20 mouse cellular contexts compared by ENCODE assay signal in genomic region chr10:88374984-88375383, GRCm38 (mm10). TPM values are rescaled to one million over a fixed set of nuclear protein-coding genes. Genes with fewer than 3 reads are reported as not detected.
DNase-seq lines count a peak whose midpoint lies in the region; ATAC-seq and TF ChIP-seq lines count a peak whose summit lies in the region.
"Had no signal": no experiment of that assay in that cellular context is flagged by ENCODE, and none has a peak within 500 bp of the region (broad histone marks: within the 10 kb centered on the region; RNA-seq: fewer than 3 reads in every experiment).

No protein-coding gene starts in this region.

- H3K27ac ChIP-seq in heart, embryonic 12.5 days (ENCODE audit: poor library complexity, severe bottlenecking): no peak overlapping the region
- no peak overlapping the region for H3K27ac ChIP-seq in intestine, postnatal 0 days (ENCODE audit: low read depth, low read length)
- no peak overlapping the region for H3K27ac ChIP-seq in intestine, embryonic 16.5 days (ENCODE audit: low read length)
- H3K27ac ChIP-seq in midbrain, postnatal 0 days (ENCODE audit: low read depth, low read length): no peak overlapping the region
- no peak overlapping the region for H3K27ac ChIP-seq in midbrain, embryonic 15.5 days
- H3K27ac ChIP-seq: kidney, embryonic 15.5 days; limb, embryonic 10.5 days had no signal

- intact Hi-C loops in heart, postnatal 25 days (cut with DNase I): loop anchor here (5.0 kb wide), 3 partner anchors 127 to 352 kb away; partner anchors contain the start of gene Chpt1

- no peak for ATAC-seq in heart, embryonic 12.5 days (ENCODE audit: insufficient number of reproducible peaks, low FRiP score)
- ATAC-seq in intestine, postnatal 0 days: no peak
- no peak for ATAC-seq in intestine, embryonic 16.5 days
- no peak for ATAC-seq in midbrain, postnatal 0 days (ENCODE audit: low FRiP score)
- ATAC-seq in midbrain, embryonic 15.5 days (replicated peaks): no peak
- ATAC-seq: inflammation-experienced regulatory T-cells, adult 6 months had no signal

- no peaks in the 10 kb centered on the region for H3K36me3 ChIP-seq in heart, embryonic 12.5 days
- H3K36me3 ChIP-seq in intestine, postnatal 0 days (ENCODE audit: control insufficient read depth, insufficient read depth): no peaks in the 10 kb centered on the region
- no peaks in the 10 kb centered on the region for H3K36me3 ChIP-seq in intestine, embryonic 16.5 days (ENCODE audit: control insufficient read depth, insufficient read depth, low read length)
- no peaks in the 10 kb centered on the region for H3K36me3 ChIP-seq in midbrain, postnatal 0 days (ENCODE audit: insufficient read depth, low read length)
- H3K36me3 ChIP-seq in midbrain, embryonic 15.5 days (replicated peaks): no peaks in the 10 kb centered on the region
- H3K36me3 ChIP-seq: kidney, embryonic 15.5 days; limb, embryonic 10.5 days had no signal

- 0 out of 2 replicates have a peak, but pooled peaks cover under 1% of the 10 kb centered on the region for H3K4me1 ChIP-seq in heart, embryonic 12.5 days (replicated peaks)
- H3K4me1 ChIP-seq in intestine, postnatal 0 days (replicated peaks; ENCODE audit: control insufficient read depth, insufficient read depth, low read length): no peaks in the 10 kb centered on the region
- H3K4me1 ChIP-seq in intestine, embryonic 16.5 days (ENCODE audit: control insufficient read depth, insufficient read depth, low read length): 0 out of 2 replicates have a peak, but pooled peaks cover under 1% of the 10 kb centered on the region
- no peaks in the 10 kb centered on the region for H3K4me1 ChIP-seq in midbrain, postnatal 0 days (ENCODE audit: insufficient read depth, low read length)
- H3K4me1 ChIP-seq in midbrain, embryonic 15.5 days: peaks cover 4% of the 10 kb centered on the region

- H3K4me2 ChIP-seq in heart, embryonic 12.5 days: peak overlapping the region; percentile 54
- no peak overlapping the region for H3K4me2 ChIP-seq in intestine, postnatal 0 days (replicated peaks; ENCODE audit: low read depth)
- no peak overlapping the region for H3K4me2 ChIP-seq in intestine, embryonic 16.5 days (ENCODE audit: low read depth, low read length)
- H3K4me2 ChIP-seq in midbrain, postnatal 0 days (ENCODE audit: low read depth, low read length, poor library complexity, severe bottlenecking): no peak overlapping the region
- no peak overlapping the region for H3K4me2 ChIP-seq in midbrain, embryonic 15.5 days
- H3K4me2 ChIP-seq: kidney, embryonic 15.5 days; liver, embryonic 11.5 days had no signal

- H3K4me3 ChIP-seq in heart, embryonic 12.5 days: no peak overlapping the region
- no peak overlapping the region for H3K4me3 ChIP-seq in intestine, postnatal 0 days (ENCODE audit: low read depth, low read length)
- no peak overlapping the region for H3K4me3 ChIP-seq in intestine, embryonic 16.5 days (ENCODE audit: low read length)
- H3K4me3 ChIP-seq in midbrain, postnatal 0 days (ENCODE audit: low read depth, low read length): no peak overlapping the region
- no peak overlapping the region for H3K4me3 ChIP-seq in midbrain, embryonic 15.5 days
- H3K4me3 ChIP-seq: kidney, embryonic 15.5 days; limb, embryonic 10.5 days; megakaryocyte, embryonic 14.5 days had no signal

- H3K27me3 ChIP-seq in heart, embryonic 12.5 days (replicated peaks): no peaks in the 10 kb centered on the region
- H3K27me3 ChIP-seq in intestine, postnatal 0 days (replicated peaks; ENCODE audit: control insufficient read depth, insufficient read depth, low read length): no peaks in the 10 kb centered on the region
- H3K27me3 ChIP-seq in intestine, embryonic 16.5 days (replicated peaks; ENCODE audit: control insufficient read depth, insufficient read depth, low read length): no peaks in the 10 kb centered on the region
- H3K27me3 ChIP-seq in midbrain, postnatal 0 days (ENCODE audit: insufficient read depth, low read length): no peaks in the 10 kb centered on the region
- H3K27me3 ChIP-seq in midbrain, embryonic 15.5 days (replicated peaks): no peaks in the 10 kb centered on the region
- H3K27me3 ChIP-seq: megakaryocyte, embryonic 14.5 days had no signal

- H3K9ac ChIP-seq in heart, embryonic 12.5 days: no peak overlapping the region
- no peak overlapping the region for H3K9ac ChIP-seq in intestine, postnatal 0 days (ENCODE audit: low read depth, low read length)
- no peak overlapping the region for H3K9ac ChIP-seq in intestine, embryonic 16.5 days (ENCODE audit: low read depth, low read length)
- H3K9ac ChIP-seq in midbrain, postnatal 0 days (replicated peaks; ENCODE audit: low read length, poor library complexity, severe bottlenecking): no peak overlapping the region
- no peak overlapping the region for H3K9ac ChIP-seq in midbrain, embryonic 15.5 days
- H3K9ac ChIP-seq: kidney, embryonic 15.5 days had no signal

- 0 out of 2 replicates have a peak, but pooled peaks have one; percentile 20 for TF ChIP-seq CTCF in intestine, postnatal 0 days (IDR thresholded peaks at IDR 0.05; ENCODE audit: low read depth)
- peak; percentile 58 for TF ChIP-seq CTCF in midbrain, postnatal 0 days (IDR thresholded peaks at IDR 0.05)

- 0 out of 2 replicates have a peak, but pooled peaks cover 6% of the 10 kb centered on the region for H3K9me3 ChIP-seq in heart, embryonic 12.5 days (replicated peaks)
- H3K9me3 ChIP-seq in intestine, postnatal 0 days (ENCODE audit: control insufficient read depth): no peaks in the 10 kb centered on the region
- H3K9me3 ChIP-seq in intestine, embryonic 16.5 days (ENCODE audit: control insufficient read depth, low read length): no peaks in the 10 kb centered on the region
- H3K9me3 ChIP-seq in midbrain, postnatal 0 days (ENCODE audit: low read length): no peaks in the 10 kb centered on the region
- H3K9me3 ChIP-seq in midbrain, embryonic 15.5 days: no peaks in the 10 kb centered on the region
- H3K9me3 ChIP-seq: kidney, embryonic 15.5 days; limb, embryonic 10.5 days; megakaryocyte, embryonic 14.5 days had no signal

- 23% methylated on average over 10 of the region's 10 CpGs for WGBS in heart, embryonic 12.5 days
- 48% methylated on average over 10 of the region's 10 CpGs for WGBS in intestine, postnatal 0 days
- 40% methylated on average over 10 of the region's 10 CpGs for WGBS in intestine, embryonic 16.5 days
- WGBS in midbrain, postnatal 0 days: 27% methylated on average over 10 of the region's 10 CpGs
- WGBS in midbrain, embryonic 15.5 days: 28% methylated on average over 10 of the region's 10 CpGs

- no peak for DNase-seq in heart, postnatal 25 days (ENCODE audit: low spot score)
- peak; percentile 41 for DNase-seq in midbrain, postnatal 0 days (ENCODE audit: low spot score)
- peak; percentile 35 for DNase-seq in retina, postnatal 1 day
- no peak for DNase-seq in frontal cortex, postnatal 36 days (ENCODE audit: low spot score in 2 of 2)
- DNase-seq: adrenal gland, postnatal 25 days; B cell, adult 2 months; cerebellum, adult 9-10 months; gastrocnemius, postnatal 25 days; heart, postnatal 36 days; lung, adult 2 months; thymus, postnatal 14 days had no signal

RNA-seq across cellular contexts. Expression of gene Dram1, which starts 3.9 kb away (rescaled TPM):
- 0.91 and 1.2 TPM in 2 replicates for polyA plus RNA-seq in heart, embryonic 12.5 days (2016; fragmentation: Nextera tagmentation; extraction: Ambion mirVana)
- total RNA-seq in heart, postnatal 25 days (2021): 1 to 10 TPM; 3.8 to 4.1 TPM
- 2.0 and 2.1 TPM in 2 replicates for polyA plus RNA-seq in intestine, postnatal 0 days (2015; fragmentation: Nextera tagmentation; extraction: Ambion mirVana)
- 3.4 and 3.5 TPM in 2 replicates for polyA plus RNA-seq in intestine, embryonic 16.5 days (2015; fragmentation: Nextera tagmentation; extraction: Ambion mirVana)
- total RNA-seq in midbrain, postnatal 0 days (2014; rRNA removed): 0.44 and 1.3 TPM in 2 replicates
- 0.39 and 0.82 TPM in 2 replicates for polyA plus RNA-seq in midbrain, postnatal 0 days (2015; fragmentation: Nextera tagmentation; extraction: Ambion mirVana)
- 0.46 and 0.55 TPM in 2 replicates for polyA plus RNA-seq in midbrain, embryonic 15.5 days (2015; fragmentation: Nextera tagmentation; extraction: Ambion mirVana)

RNA-seq across cellular contexts. Expression of gene Gnptab, which starts 3.9 kb away (rescaled TPM):
- polyA plus RNA-seq in heart, embryonic 12.5 days (2016; fragmentation: Nextera tagmentation; extraction: Ambion mirVana): 11.2 and 12.8 TPM in 2 replicates
- 10 to 100 TPM; 25.5 to 29.9 TPM for total RNA-seq in heart, postnatal 25 days (2021)
- 6.2 and 6.7 TPM in 2 replicates for polyA plus RNA-seq in intestine, postnatal 0 days (2015; fragmentation: Nextera tagmentation; extraction: Ambion mirVana)
- 12.3 and 15.0 TPM in 2 replicates for polyA plus RNA-seq in intestine, embryonic 16.5 days (2015; fragmentation: Nextera tagmentation; extraction: Ambion mirVana)
- 54.0 and 56.0 TPM in 2 replicates for total RNA-seq in midbrain, postnatal 0 days (2014; rRNA removed)
- 21.9 and 24.0 TPM in 2 replicates for polyA plus RNA-seq in midbrain, postnatal 0 days (2015; fragmentation: Nextera tagmentation; extraction: Ambion mirVana)
- polyA plus RNA-seq in midbrain, embryonic 15.5 days (2015; fragmentation: Nextera tagmentation; extraction: Ambion mirVana): 20.7 and 24.1 TPM in 2 replicates

Comparison
In these comparisons a context has a peak if more than half of its experiments do, and no peak if none do; other contexts are left out.
1. DNase-seq: peak in midbrain, postnatal 0 days (single experiment) and retina, postnatal 1 day (single experiment); none in heart, postnatal 25 days (single experiment) and frontal cortex, postnatal 36 days (0 of 2).